Mouse (Mus musculus) layer of hippocampus, postnatal 10 days (tissue): ENCODE measurements around the gene Abcb1b. TPM values are rescaled to one million over a fixed set of nuclear protein-coding genes. Genes with fewer than 3 reads are reported as not detected.

Experiments used
- total RNA-seq, 2 experiments: library from RNA; stranded (reverse); gene quantifications; 2 replicates each; pipeline ENCODE4 v1.2.3; 2021

Abcb1b gene
- total RNA-seq, 2 experiments from 2014 or later: 3.9 to 5.2 TPM

Other genes with a start within 250 kb of the Abcb1b start
- gene Rundc3b, start 175.2 kb upstream of the Abcb1b start, total RNA-seq: 10 to 100 TPM; 39.8 to 43.0 TPM
- gene Abcb1a, start 138.1 kb upstream of the Abcb1b start, total RNA-seq: 10 to 100 TPM; 12.0 to 12.4 TPM
- gene Abcb4, start 95.6 kb downstream of the Abcb1b start, total RNA-seq: 1 to 10 TPM; 4.2 to 5.4 TPM
- 10 to 100 TPM; 22.3 to 22.4 TPM for gene Crot, start 199.2 kb downstream of the Abcb1b start, total RNA-seq